Mouse (Mus musculus): ENCODE results near the gene Rnf38. TPM values are rescaled to one million over a fixed set of nuclear protein-coding genes. Genes with fewer than 3 reads are reported as not detected.

The Rnf38 gene
- polyA plus RNA-seq, 1 experiment from 2014 or later, result 59.6 TPM

DNA sequence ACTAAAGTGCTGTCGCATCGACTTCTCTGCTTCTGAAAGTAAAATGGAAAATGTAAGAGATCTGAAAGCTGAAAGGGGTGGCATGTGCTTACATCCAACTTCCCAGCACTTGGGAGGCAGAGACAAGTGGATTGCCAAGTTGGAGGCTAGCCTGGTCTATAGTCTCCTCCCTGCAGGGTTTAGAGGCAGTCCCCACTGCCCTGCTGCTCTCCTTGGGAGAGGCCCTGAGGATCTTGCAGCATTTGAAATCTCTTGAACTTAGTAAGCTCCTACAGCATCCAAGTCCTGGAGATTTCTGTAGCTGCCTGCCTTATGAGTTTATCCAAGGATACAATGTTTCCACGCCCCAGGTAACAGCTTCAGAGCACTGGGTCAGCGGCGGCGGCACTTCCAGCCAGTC lies 125.3 kb downstream of the Rnf38 start:
- no peak overlapping the region for H3K4me2 ChIP-seq (replicated peaks)
- ATAC-seq (ENCODE audit: low FRiP score), result no peak
- no peak overlapping the region for H3K9ac ChIP-seq
- H3K36me3 ChIP-seq, result no peaks in the 10 kb centered on the region
- no peaks in the 10 kb centered on the region for H3K27me3 ChIP-seq
- no peak overlapping the region for H3K27ac ChIP-seq
- H3K4me3 ChIP-seq, result no peak overlapping the region
- peaks cover 21% of the 10 kb centered on the region for H3K4me1 ChIP-seq
- H3K9me3 ChIP-seq (replicated peaks), result no peaks in the 10 kb centered on the region
- WGBS, result 92% methylated on average over 6 of the region's 6 CpGs

DNA sequence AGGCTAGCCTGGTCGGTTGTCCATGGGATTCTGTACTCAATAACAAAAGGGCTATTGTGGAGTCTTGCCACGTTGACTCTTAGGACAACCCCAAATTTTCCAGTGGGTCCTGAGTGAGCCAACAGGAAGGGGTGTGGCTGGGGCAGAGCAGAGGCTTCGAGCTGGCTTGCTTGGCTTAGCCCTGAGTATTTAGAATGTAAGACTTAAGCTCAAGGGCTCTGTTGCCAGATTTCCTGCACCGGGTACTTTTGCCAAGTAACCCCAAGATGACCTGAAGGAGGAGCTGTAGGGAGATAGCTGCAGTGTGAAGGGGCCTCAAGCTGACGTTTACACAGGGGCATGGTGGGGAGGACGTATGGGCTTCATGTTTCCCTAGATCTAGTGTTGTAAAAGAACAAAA lies 126.2 kb downstream of the Rnf38 start:
- no peak for ATAC-seq (ENCODE audit: low FRiP score)
- H3K27ac ChIP-seq, result no peak overlapping the region
- H3K27me3 ChIP-seq, result no peaks in the 10 kb centered on the region
- H3K9me3 ChIP-seq (replicated peaks), result no peaks in the 10 kb centered on the region
- H3K4me2 ChIP-seq (replicated peaks), result no peak overlapping the region; the same call in 1 of the 2 replicates
- H3K4me1 ChIP-seq, result peaks cover 15% of the 10 kb centered on the region; the same call in 1 of the 2 replicates
- no peaks in the 10 kb centered on the region for H3K36me3 ChIP-seq
- WGBS, result 56% methylated on average over 6 of the region's 6 CpGs
- no peak overlapping the region for H3K4me3 ChIP-seq
- no peak overlapping the region for H3K9ac ChIP-seq

DNA sequence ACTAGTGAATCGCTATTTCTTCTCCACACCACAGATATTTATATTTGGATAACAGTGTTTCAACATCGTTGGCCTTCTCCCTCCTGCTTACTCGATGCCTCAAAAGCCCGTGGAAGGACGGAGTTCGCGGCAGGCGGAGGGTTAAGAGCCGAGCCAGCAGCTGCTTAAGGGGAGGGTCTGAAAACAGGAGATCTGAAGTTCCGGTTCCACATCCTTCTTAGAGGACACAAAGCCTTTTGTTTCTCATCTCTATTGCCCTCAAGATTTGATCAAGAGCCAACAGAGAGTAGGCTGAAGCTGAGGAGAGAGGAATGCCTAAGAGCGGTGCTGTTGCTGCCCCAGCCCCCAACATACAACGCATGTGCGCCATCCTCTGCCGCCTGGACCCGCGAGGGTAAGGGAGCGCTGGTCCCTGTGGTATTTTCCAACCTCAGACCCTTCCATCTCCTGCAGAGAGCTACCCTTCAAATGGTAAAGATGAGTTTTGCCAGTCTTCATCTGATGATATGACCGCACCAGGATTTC lies 127.2 kb downstream of the Rnf38 start:
- H3K36me3 ChIP-seq, result no peaks in the 10 kb centered on the region
- H3K4me2 ChIP-seq (replicated peaks), result peak overlapping the region; percentile 32
- no peaks in the 10 kb centered on the region for H3K27me3 ChIP-seq
- 32% methylated on average over 18 of the region's 18 CpGs for WGBS
- no peaks in the 10 kb centered on the region for H3K9me3 ChIP-seq (replicated peaks)
- H3K27ac ChIP-seq, result 0 out of 2 replicates have a peak overlapping the region, but pooled peaks have one; percentile 30
- ATAC-seq (ENCODE audit: low FRiP score), result no peak
- H3K9ac ChIP-seq, result no peak overlapping the region
- peaks cover 15% of the 10 kb centered on the region; the same call in 1 of the 2 replicates for H3K4me1 ChIP-seq
- H3K4me3 ChIP-seq, result peak overlapping the region; percentile 2; the same call in 1 of the 2 replicates

DNA sequence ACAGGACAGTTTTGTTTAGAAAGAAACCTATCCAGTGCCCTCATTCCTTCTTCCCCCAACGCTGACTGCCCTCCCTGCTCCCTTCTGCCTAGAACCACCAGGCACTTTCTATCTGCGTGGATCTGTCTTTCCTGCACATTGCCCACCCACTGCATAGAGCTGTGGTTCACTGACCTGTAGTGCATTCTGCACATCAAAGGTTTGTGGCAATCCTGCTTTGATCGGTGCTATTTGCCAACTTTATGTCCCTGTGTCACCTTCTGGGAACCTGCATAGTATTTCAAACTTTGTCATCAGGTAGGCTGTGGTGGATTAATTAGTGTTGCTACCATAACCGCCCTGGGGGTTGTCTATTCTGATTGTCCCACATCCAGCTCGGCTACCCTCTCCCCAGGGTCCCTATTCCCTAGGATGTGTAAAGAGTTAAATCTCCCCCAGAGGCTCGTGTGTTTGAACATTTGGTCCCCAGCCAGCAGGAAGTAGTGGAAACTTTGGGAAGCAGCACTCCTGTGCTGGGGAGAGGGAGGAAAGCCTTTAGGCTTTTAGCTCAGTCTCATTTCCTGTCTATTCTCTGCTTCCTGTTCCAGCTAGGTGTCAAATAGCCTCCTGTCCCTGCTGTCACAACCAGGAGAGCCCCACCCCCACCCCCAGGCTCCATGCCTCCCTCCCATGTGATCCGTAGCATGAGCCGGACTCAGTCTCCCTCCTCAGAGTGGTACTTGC lies 129.2 kb downstream of the Rnf38 start:
- no peak for ATAC-seq (ENCODE audit: low FRiP score)
- Histone ChIP-seq H3K4me1 (peaks cover 15% of the 10 kb centered on the region; the same call in 1 of the 2 replicates), H3K4me2 (replicated peaks) (no peak overlapping the region), H3K27ac (no peak overlapping the region), H3K9me3 (replicated peaks) (no peaks in the 10 kb centered on the region), H3K36me3 (no peaks in the 10 kb centered on the region), H3K4me3 (no peak overlapping the region), H3K27me3 (no peaks in the 10 kb centered on the region), H3K9ac (no peak overlapping the region)
- WGBS, result 57% methylated on average over 8 of the region's 8 CpGs

DNA sequence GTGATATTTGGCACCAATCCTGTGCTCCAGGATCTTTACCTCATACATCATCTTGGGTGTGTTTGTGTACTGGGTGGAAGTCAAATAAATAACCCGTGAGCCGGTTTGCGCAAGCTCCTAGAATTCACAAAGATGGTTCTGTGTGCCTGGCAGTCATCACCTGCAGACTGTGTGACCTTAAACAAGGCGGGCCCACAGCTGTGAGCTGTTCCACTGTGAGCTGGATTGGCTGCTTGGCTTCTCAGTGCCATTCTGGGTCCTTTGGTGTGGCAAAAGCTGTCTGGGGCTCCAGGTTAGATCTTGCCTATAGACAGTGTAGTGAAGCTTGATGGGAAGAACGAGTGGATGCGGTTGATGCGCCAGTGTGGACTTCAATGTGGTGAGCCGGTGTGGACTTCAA lies 130.0 kb downstream of the Rnf38 start:
- H3K9me3 ChIP-seq (replicated peaks), result no peaks in the 10 kb centered on the region
- no peak for ATAC-seq (ENCODE audit: low FRiP score)
- H3K4me2 ChIP-seq (replicated peaks), result no peak overlapping the region
- no peaks in the 10 kb centered on the region for H3K36me3 ChIP-seq
- no peaks in the 10 kb centered on the region for H3K27me3 ChIP-seq
- H3K4me3 ChIP-seq, result no peak overlapping the region
- H3K4me1 ChIP-seq, result peaks cover 15% of the 10 kb centered on the region; the same call in 1 of the 2 replicates
- 88% methylated on average over 8 of the region's 8 CpGs for WGBS
- H3K27ac ChIP-seq, result no peak overlapping the region
- H3K9ac ChIP-seq, result no peak overlapping the region

DNA sequence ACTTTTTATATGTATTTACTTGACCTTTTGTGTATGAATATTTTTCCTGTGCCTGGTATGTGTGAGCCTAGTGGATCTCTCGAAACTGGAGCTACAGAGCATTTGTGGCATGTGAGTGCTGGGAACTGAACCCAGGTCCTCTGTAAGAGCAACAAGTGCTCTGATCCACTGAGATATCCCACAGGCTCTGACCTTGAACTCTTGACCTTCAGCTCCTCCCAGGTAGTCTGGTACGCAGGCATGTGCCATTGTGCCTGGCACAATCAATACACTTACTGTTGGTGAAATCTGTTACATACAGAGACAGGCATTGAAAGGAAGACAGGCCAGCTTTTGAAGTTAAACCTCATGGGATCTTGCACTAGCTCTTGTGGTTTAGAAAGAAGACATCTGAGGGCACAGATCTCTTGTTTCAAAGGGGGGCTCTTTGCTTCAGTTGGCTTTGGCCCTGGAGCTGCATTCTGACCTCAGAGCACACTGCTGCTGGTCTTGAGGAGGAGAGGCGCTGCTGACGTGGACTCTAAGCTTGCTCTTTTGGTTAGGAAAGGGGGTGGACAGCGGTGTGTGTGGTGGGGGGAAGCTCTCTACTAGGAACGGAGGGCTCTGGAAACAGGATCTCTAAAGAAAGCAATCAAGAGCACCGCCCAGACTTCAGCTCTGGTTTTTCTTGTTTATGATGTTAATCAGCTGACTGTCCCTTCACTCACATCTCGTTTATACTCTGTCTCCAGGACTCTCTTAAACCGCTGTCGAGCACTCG lies 135.8 kb downstream of the Rnf38 start:
- ATAC-seq (ENCODE audit: low FRiP score), result no peak
- H3K4me1 ChIP-seq, result peaks cover under 1% of the 10 kb centered on the region; the same call in 1 of the 2 replicates
- H3K9ac ChIP-seq, result no peak overlapping the region
- WGBS, result 62% methylated on average over 11 of the region's 11 CpGs
- no peak overlapping the region for H3K4me3 ChIP-seq
- H3K9me3 ChIP-seq (replicated peaks), result no peaks in the 10 kb centered on the region
- no peaks in the 10 kb centered on the region for H3K27me3 ChIP-seq
- H3K36me3 ChIP-seq, result no peaks in the 10 kb centered on the region
- H3K4me2 ChIP-seq (replicated peaks), result no peak overlapping the region
- H3K27ac ChIP-seq, result no peak overlapping the region

DNA sequence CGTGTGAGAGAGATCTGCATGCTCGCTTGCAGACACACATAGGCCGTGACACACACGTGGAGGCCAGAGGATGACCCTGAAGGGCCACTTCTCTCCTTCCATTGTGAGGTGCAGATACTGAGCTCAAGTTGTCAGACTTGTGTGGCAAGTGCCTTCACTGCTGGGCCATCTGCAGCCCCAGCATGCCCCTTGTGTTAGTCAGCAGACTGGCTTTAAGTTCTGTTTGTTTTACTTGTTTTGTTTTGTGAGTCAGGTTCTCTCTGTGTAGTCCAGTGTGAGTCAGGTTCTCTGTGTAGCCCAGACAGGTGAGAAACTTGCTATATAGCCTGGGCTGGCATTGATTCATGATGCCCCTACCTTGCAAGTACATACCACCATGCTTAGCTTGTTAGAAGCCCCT lies 139.1 kb downstream of the Rnf38 start:
- no peak overlapping the region for H3K4me3 ChIP-seq
- no peak for ATAC-seq (ENCODE audit: low FRiP score)
- H3K4me1 ChIP-seq, result no peaks in the 10 kb centered on the region
- no peak overlapping the region for H3K27ac ChIP-seq
- H3K9ac ChIP-seq, result no peak overlapping the region
- no peaks in the 10 kb centered on the region for H3K9me3 ChIP-seq (replicated peaks)
- H3K36me3 ChIP-seq, result no peaks in the 10 kb centered on the region
- H3K27me3 ChIP-seq, result no peaks in the 10 kb centered on the region
- 83% methylated on average over 4 of the region's 4 CpGs for WGBS
- H3K4me2 ChIP-seq (replicated peaks), result no peak overlapping the region

DNA sequence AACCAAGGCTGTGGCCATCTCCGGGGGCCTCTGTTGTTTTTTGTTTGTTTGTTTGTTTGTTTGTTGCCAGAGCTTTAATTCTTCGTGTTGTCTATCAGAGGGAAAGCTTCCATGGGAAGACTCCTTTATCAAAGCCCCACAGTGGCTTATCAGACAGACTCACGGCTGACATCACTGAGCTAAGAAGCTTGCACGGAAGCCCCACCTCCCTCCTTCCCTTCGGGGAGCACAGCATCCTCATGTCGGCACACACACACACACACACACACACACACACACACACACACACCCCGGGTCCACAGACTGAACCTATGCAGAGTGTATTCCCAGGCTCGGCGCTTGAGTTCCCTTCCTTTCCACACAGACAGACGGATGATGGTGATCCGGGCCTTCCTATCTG lies 141.2 kb downstream of the Rnf38 start:
- Histone ChIP-seq H3K4me1 (no peaks in the 10 kb centered on the region), H3K27me3 (no peaks in the 10 kb centered on the region), H3K9me3 (replicated peaks) (no peaks in the 10 kb centered on the region), H3K36me3 (no peaks in the 10 kb centered on the region), H3K4me2 (replicated peaks) (no peak overlapping the region), H3K4me3 (no peak overlapping the region), H3K27ac (no peak overlapping the region), H3K9ac (no peak overlapping the region)
- no peak for ATAC-seq (ENCODE audit: low FRiP score)
- whole genome bisulfite sequencing, result 87% methylated on average over 11 of the region's 11 CpGs

DNA sequence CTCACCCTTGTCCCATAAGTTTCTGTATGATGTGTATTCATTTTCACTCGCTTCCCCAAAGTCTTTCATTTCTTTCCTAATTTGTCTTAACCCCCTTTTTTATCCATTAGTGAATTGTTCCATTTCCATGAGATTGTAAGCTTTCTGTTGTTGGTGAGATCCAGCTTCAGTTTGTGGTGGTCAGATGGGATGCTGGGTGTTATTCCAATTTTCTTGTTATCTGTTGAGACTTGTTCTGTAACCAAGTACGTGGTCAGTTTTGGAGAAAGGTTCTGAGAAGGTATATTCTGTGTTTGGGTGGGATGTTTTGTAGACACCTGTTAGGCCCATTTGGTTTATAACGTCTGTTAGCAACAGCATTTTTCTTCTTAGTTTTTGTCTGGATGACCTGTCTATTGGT lies 148.0 kb downstream of the Rnf38 start:
- Histone ChIP-seq H3K27me3 (no peaks in the 10 kb centered on the region), H3K4me3 (no peak overlapping the region), H3K36me3 (no peaks in the 10 kb centered on the region), H3K9me3 (replicated peaks) (no peaks in the 10 kb centered on the region), H3K4me2 (replicated peaks) (no peak overlapping the region), H3K9ac (no peak overlapping the region), H3K27ac (no peak overlapping the region), H3K4me1 (peaks cover 4% of the 10 kb centered on the region; the same call in 1 of the 2 replicates)
- 94% methylated on average over 3 of the region's 3 CpGs for WGBS
- ATAC-seq (ENCODE audit: low FRiP score), result no peak

DNA sequence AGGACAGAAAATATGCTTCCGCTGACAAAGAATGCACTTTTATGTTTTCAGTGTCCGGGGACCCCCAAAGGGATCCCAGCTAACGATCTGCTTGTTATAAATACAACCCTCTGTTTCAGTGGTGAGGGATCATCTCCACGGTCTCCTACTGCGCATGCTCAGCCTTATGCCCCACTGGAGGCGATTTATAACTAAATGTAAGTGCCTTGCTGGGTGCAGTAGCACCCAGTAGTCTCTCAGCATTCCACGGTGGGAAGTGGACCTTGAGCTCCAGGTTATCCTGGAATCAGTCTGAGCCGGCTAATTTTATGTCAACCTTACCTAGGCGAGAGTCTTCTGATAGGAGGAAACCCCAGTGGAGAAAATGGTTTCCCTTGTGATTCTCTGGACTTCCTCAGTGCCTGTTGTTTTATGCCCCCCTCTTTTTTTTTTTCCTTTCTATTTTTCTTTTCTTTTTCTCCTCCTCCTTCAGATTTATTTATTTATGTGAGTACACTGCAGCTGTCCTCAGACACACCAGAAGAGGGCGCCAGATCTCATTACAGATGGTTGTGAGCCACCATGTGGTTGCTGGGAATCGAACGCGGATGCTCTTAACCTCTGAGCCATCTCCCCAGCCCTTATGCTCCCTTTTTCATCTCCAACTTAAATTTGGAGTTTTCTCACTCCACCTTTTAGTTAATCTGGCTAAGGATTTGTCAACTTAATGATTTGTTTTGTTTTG lies 148.8 kb downstream of the Rnf38 start:
- Histone ChIP-seq H3K27ac (no peak overlapping the region), H3K27me3 (no peaks in the 10 kb centered on the region), H3K9ac (no peak overlapping the region), H3K4me3 (no peak overlapping the region), H3K4me1 (peaks cover 4% of the 10 kb centered on the region; the same call in 1 of the 2 replicates), H3K4me2 (replicated peaks) (0 out of 2 replicates have a peak overlapping the region, but pooled peaks have one; percentile 11), H3K9me3 (replicated peaks) (no peaks in the 10 kb centered on the region), H3K36me3 (no peaks in the 10 kb centered on the region)
- ATAC-seq (ENCODE audit: low FRiP score), result no peak
- WGBS, result 83% methylated on average over 13 of the region's 13 CpGs

DNA sequence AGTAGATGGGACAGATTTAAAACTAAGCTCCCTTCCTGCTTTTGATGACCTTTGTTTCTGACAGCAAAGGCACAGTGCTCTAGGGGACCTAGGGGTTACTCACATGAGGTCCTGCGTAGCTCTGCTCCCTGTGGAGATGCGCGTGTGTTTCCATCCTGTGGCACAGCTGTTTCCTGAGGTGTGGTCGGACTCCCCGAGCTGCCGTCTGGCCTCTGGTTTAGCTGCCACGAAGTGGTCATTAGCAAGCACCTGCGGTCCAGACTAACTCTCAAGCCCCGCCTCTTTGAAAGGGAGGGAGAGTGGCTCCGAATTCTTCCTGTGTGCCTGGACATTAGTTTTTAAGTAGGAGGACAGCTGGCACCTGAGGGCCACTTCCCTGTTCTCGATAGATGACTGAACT lies 149.6 kb downstream of the Rnf38 start, which contains the start of gene Gne:
Gne (minus strand) TSS at position 233 of the 400 bp plus-strand sequence.
- peak within 1 kb of the TSS; percentile 11; the same call in 1 of the 2 replicates for H3K4me2 ChIP-seq (replicated peaks)
- peaks cover 4% of the 10 kb centered on the region; the same call in 1 of the 2 replicates for H3K4me1 ChIP-seq
- H3K9ac ChIP-seq, result no peak within 1 kb of the TSS
- H3K4me3 ChIP-seq, result no peak within 1 kb of the TSS
- ATAC-seq (ENCODE audit: low FRiP score), result no peak
- H3K36me3 ChIP-seq, result no peaks in the 10 kb centered on the region
- no peaks in the 10 kb centered on the region for H3K27me3 ChIP-seq
- WGBS, result 22% methylated on average over 11 of the region's 11 CpGs
- no peaks in the 10 kb centered on the region for H3K9me3 ChIP-seq (replicated peaks)
- no peak within 1 kb of the TSS for H3K27ac ChIP-seq

All from hindbrain, embryonic 12.5 days (tissue).